Mouse (Mus musculus) lung, postnatal 0 days (tissue): ENCODE measurements at regions not wholly inside any gene's neighbourhood (a gene's known extent, or its start where the extent isn't known, plus 50 kb on each side); places are given as distances from the start of the nearest gene placed in this dataset.

Source experiments
- ATAC-seq: fragments of 200-750 bp; cut with Nextera tagmentation; 2 replicates; pipeline ENCODE4 v1.8.0; 2017; ENCODE audit warnings: moderate library complexity
- DNase-seq: peaks from one replicate; pipeline ENCODE4 v3.0.0-alpha.2; 2016; ENCODE audit warnings: low spot score
- H3K27ac ChIP-seq: fragments of 300-500 bp; sonication (generic); 2 replicates; pipeline ENCODE4 v1.5.1; 2014; ENCODE audit warnings: antibody characterized with exemption, mild to moderate bottlenecking, low read length, mixed read lengths
- H3K27me3 ChIP-seq: fragments of 300-500 bp; sonication (generic); replicated peaks from 2 replicates; pipeline ENCODE4 v1.6.1; 2014; ENCODE audit warnings: low read length, mixed read lengths; ENCODE audit not compliant: insufficient read depth
- H3K36me3 ChIP-seq: fragments of 300-500 bp; sonication (generic); 2 replicates; pipeline ENCODE4 v1.6.1; 2014; ENCODE audit warnings: low read length, mixed read lengths; ENCODE audit not compliant: insufficient read depth
- H3K4me1 ChIP-seq: fragments of 300-500 bp; sonication (generic); 2 replicates; pipeline ENCODE4 v1.6.1; 2014; ENCODE audit warnings: antibody characterized with exemption, low read depth, low read length, mixed read lengths; ENCODE audit not compliant: insufficient read depth
- H3K4me2 ChIP-seq: fragments of 300-500 bp; sonication (generic); replicated peaks from 2 replicates; pipeline ENCODE4 v1.6.1; 2014; ENCODE audit warnings: low read depth, mild to moderate bottlenecking, low read length, moderate library complexity, mixed read lengths
- H3K4me3 ChIP-seq: fragments of 300-500 bp; sonication (generic); 2 replicates; pipeline ENCODE4 v1.5.1; 2014; ENCODE audit warnings: low read depth, low read length
- H3K9ac ChIP-seq: fragments of 300-500 bp; sonication (generic); replicated peaks from 2 replicates; pipeline ENCODE4 v1.6.1; 2014; ENCODE audit warnings: low read depth, mild to moderate bottlenecking
- H3K9me3 ChIP-seq: fragments of 300-500 bp; sonication (generic); 2 replicates; pipeline ENCODE4 v1.6.1; 2016; ENCODE audit warnings: low read length, mixed read lengths
- CTCF ChIP-seq: IDR thresholded peaks from 2 replicates; pipeline ENCODE4 v1.5.1; 2016; ENCODE audit warnings: antibody characterized with exemption, mild to moderate bottlenecking
- EP300 ChIP-seq: IDR thresholded peaks from 2 replicates; pipeline ENCODE4 v1.6.1; 2016; ENCODE audit warnings: antibody characterized with exemption, mild to moderate bottlenecking, control low read depth
- WGBS: fragments of 180-500 bp; shearing (Covaris S2); extraction: QIAGEN DNeasy Blood & Tissue Kit; methylation state at CpG from one replicate; pipeline ENCODE4 v1.1.7; 2014; 5-methylcytosine and 5-hydroxymethylcytosine counted together

DNA sequence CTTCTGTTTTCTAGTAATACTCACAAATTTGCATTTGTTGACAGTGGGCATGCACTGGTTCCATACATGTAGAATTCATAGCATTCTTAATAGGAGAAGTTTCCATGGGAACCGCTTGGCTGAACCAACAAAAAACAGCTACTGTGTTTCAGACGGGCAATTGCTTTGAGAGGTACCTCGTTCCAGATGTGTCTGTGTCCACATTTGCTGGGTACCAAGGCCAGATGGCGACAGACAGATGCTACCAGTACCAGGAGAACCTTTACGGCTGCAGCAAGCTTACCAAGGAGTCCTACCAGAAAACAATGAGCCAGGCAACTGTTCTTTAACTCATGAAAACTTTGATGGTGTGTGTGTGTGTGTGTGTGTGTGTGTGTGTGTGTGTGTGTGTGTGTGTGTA is 137.1 kb upstream of the Prickle1 start:
- Histone ChIP-seq H3K9me3 (no peaks in the 10 kb centered on the region), H3K36me3 (no peaks in the 10 kb centered on the region), H3K9ac (no peak overlapping the region), H3K4me3 (no peak overlapping the region), H3K27ac (no peak overlapping the region), H3K27me3 (no peaks in the 10 kb centered on the region), H3K4me1 (no peaks in the 10 kb centered on the region), H3K4me2 (no peak overlapping the region)
- ATAC-seq, result no peak
- WGBS, result 79% methylated on average over 5 of the region's 5 CpGs
- TF ChIP-seq CTCF (no peak), EP300 (no peak)
- DNase-seq, result no peak

DNA sequence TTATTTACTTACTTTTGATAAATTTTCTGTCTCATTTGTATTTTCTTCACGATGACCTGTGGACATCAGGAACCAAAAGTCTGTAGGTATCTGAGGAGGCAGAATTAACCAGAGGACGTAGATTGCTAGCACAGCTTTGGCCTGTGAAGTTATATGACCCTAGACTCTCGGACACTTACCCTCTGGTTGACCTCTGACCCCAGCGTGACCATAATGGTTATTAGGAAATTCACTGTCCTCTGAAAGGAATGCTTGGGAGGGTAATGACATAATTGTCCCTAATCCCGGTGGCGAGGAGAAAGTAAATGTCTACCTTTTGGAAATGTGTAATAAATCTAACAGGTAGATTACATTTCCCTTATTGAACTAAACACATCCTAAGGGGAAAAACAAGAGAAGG is 135.5 kb upstream of the Prickle1 start:
- TF ChIP-seq EP300 (no peak), CTCF (no peak)
- Histone ChIP-seq H3K4me1 (no peaks in the 10 kb centered on the region), H3K4me2 (no peak overlapping the region), H3K36me3 (no peaks in the 10 kb centered on the region), H3K4me3 (no peak overlapping the region), H3K9ac (no peak overlapping the region), H3K27ac (no peak overlapping the region), H3K9me3 (no peaks in the 10 kb centered on the region), H3K27me3 (no peaks in the 10 kb centered on the region)
- no peak for ATAC-seq
- 73% methylated on average over 6 of the region's 6 CpGs for WGBS
- no peak for DNase-seq

DNA sequence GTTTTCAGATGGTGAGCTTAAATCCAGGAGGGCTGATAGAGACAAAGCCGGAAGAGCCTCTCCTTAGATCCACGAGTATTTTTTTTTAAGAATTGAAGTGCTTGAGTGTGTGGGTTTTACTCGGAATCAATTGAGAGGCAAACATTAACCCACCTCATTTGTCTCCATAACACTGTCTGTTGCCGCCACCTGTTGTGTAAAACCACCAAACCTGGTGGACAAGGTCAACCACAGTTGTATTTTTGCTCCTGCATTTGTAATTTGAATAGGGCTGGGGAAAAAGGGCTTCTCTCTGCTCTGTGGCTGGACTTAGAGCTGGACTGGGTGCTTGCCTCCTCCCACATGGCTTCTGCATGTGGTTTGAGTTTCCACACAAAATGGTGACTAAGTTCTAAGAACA is 119.8 kb upstream of the Prickle1 start:
- Histone ChIP-seq H3K9me3 (no peaks in the 10 kb centered on the region), H3K36me3 (no peaks in the 10 kb centered on the region), H3K4me3 (no peak overlapping the region), H3K4me1 (no peaks in the 10 kb centered on the region), H3K4me2 (no peak overlapping the region), H3K27me3 (no peaks in the 10 kb centered on the region), H3K9ac (no peak overlapping the region), H3K27ac (no peak overlapping the region)
- DNase-seq (no peak), ATAC-seq (no peak)
- TF ChIP-seq EP300, result no peak
- no peak for TF ChIP-seq CTCF
- WGBS, result 56% methylated on average over 4 of the region's 4 CpGs

DNA sequence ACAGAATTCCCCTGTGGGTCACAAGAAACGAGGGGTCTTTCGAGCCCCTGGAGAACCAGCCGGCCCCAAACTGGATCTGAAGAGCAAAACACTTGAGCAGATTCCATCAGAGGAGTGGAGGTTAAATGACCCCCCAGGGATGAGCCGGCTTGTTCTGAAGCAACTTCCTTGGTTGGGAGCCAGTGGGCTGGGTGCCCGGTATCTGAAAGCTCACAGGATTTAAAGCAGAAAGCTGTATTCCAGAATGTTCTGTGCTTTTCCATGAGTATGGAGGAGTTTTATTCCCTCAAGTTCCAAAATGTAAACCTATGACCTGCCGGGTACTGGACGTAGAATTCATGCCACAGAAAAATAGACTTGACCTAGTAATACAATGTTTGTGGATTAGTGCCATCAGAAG is 117.7 kb upstream of the Prickle1 start:
- Histone ChIP-seq H3K4me2 (no peak overlapping the region), H3K9me3 (no peaks in the 10 kb centered on the region), H3K27me3 (no peaks in the 10 kb centered on the region), H3K4me1 (peaks cover 4% of the 10 kb centered on the region; the same call in 1 of the 2 replicates), H3K36me3 (no peaks in the 10 kb centered on the region), H3K27ac (peak overlapping the region; percentile 57), H3K4me3 (no peak overlapping the region), H3K9ac (no peak overlapping the region)
- ATAC-seq (peak; percentile 54), DNase-seq (peak; percentile 83)
- WGBS, result 52% methylated on average over 7 of the region's 7 CpGs
- TF ChIP-seq EP300, result peak; percentile 59; the same call in 1 of the 2 replicates
- no peak for TF ChIP-seq CTCF

DNA sequence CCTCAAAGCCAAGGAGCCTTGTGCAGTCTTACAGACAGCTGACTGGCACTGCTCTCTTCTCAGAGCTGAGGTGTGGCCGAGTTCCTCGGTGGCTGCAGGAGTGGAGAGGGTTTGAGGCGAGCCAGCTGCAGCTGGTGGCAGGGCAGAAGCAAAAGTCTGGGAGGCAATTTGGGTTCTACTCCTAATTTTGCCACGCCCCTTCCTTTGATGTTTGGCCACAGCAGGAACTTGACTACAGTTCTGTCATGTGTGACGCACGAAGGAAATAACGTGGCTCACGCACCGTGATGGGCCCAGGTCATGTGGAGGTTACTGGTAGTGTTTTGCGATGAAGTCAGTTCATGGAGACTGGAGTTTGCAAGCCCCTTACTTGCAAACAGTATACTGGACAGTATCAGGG is 116.9 kb upstream of the Prickle1 start:
- 43% methylated on average over 10 of the region's 10 CpGs for WGBS
- Histone ChIP-seq H3K4me3 (no peak overlapping the region), H3K4me1 (peaks cover 4% of the 10 kb centered on the region; the same call in 1 of the 2 replicates), H3K36me3 (no peaks in the 10 kb centered on the region), H3K27ac (peak overlapping the region; percentile 55; the same call in 1 of the 2 replicates), H3K9me3 (no peaks in the 10 kb centered on the region), H3K9ac (no peak overlapping the region), H3K27me3 (no peaks in the 10 kb centered on the region), H3K4me2 (no peak overlapping the region)
- DNase-seq (peak; percentile 52), ATAC-seq (peak; percentile 25)
- TF ChIP-seq EP300 (no peak), CTCF (no peak)

DNA sequence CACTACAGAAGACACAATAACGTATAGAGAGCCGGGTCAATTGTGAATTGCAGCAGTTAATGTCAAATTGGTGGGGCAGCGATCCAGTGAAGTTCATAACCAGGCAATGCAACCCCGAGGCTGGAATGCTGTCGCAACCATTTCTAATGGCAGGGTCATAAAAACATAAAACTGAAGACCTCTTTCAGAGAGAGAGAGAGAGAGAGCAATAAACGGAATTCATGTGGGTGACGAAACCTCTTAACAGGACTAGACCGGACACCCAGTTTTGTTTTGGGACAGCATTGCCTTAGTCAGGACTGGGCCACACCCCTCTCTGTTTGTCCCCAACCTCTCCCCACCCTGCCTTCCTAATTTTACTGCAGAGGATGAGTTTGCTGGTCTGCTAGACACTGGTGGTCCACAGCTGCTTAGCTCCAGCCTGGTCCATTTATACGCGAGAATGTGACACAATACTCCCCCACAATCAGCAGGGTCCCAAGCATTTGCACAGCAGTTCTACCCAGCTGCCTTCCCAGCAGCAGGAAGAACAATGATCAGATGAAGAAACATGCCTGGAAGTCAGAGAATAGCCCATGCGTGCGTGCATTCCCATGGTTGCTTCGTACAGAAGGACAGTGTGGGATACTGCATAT is 115.6 kb upstream of the Prickle1 start:
- peaks cover 4% of the 10 kb centered on the region; the same call in 1 of the 2 replicates for H3K4me1 ChIP-seq
- H3K4me2 ChIP-seq, result no peak overlapping the region
- 66% methylated on average over 13 of the region's 13 CpGs for WGBS
- no peak overlapping the region for H3K4me3 ChIP-seq
- H3K27ac ChIP-seq, result 0 out of 2 replicates have a peak overlapping the region, but pooled peaks have one; percentile 22
- no peaks in the 10 kb centered on the region for H3K9me3 ChIP-seq
- no peaks in the 10 kb centered on the region for H3K27me3 ChIP-seq
- H3K36me3 ChIP-seq, result no peaks in the 10 kb centered on the region
- H3K9ac ChIP-seq, result no peak overlapping the region
- TF ChIP-seq EP300 (0 out of 2 replicates have a peak, but pooled peaks have one; percentile 32), CTCF (no peak)
- ATAC-seq (peak; percentile 59), DNase-seq (peak; percentile 86)
